Mouse (Mus musculus) kidney, embryonic 15.5 days (tissue): ENCODE data around the gene Cxcr5. TPM values are rescaled to one million over a fixed set of nuclear protein-coding genes. Genes with fewer than 3 reads are reported as not detected.

ENCODE experiments used
- ATAC-seq: fragments of 200-750 bp; cut with Nextera tagmentation; replicated peaks from 2 replicates; pipeline ENCODE4 v1.8.0; 2017; ENCODE audit warnings: moderate TSS enrichment; ENCODE audit not compliant: low FRiP score
- H3K27ac ChIP-seq: fragments of 300-500 bp; sonication (generic); 2 replicates; pipeline ENCODE4 v1.5.1; 2015; ENCODE audit warnings: mild to moderate bottlenecking, inconsistent platforms
- H3K27me3 ChIP-seq: fragments of 300-500 bp; sonication (generic); 2 replicates; pipeline ENCODE4 v1.6.1; 2015; ENCODE audit warnings: inconsistent platforms
- H3K36me3 ChIP-seq: fragments of 300-500 bp; sonication (generic); 2 replicates; pipeline ENCODE4 v1.6.1; 2015; ENCODE audit warnings: inconsistent platforms
- H3K4me1 ChIP-seq: fragments of 300-500 bp; sonication (generic); 2 replicates; pipeline ENCODE4 v1.6.1; 2015; ENCODE audit warnings: inconsistent platforms
- H3K4me2 ChIP-seq: fragments of 300-500 bp; sonication (generic); 2 replicates; pipeline ENCODE4 v1.6.1; 2015; ENCODE audit warnings: moderate library complexity, mild to moderate bottlenecking, inconsistent platforms
- H3K4me3 ChIP-seq: fragments of 300-500 bp; sonication (generic); replicated peaks from 2 replicates; pipeline ENCODE4 v1.5.1; 2015; ENCODE audit warnings: mild to moderate bottlenecking, inconsistent platforms
- H3K9ac ChIP-seq: fragments of 300-500 bp; sonication (generic); 2 replicates; pipeline ENCODE4 v1.6.1; 2015; ENCODE audit warnings: mild to moderate bottlenecking, inconsistent platforms
- H3K9me3 ChIP-seq: fragments of 300-500 bp; sonication (generic); replicated peaks from 2 replicates; pipeline ENCODE4 v1.6.1; 2016; ENCODE audit warnings: inconsistent platforms
- WGBS: fragments of 180-500 bp; shearing (Covaris S2); methylation state at CpG from one replicate; pipeline ENCODE4 v1.1.7; 2015; ENCODE audit warnings: mixed read lengths; 5-methylcytosine and 5-hydroxymethylcytosine counted together
- polyA plus RNA-seq: library from polyadenylated mRNA; unstranded; fragments of >200 nt; fragmentation: Nextera tagmentation; extraction: Ambion mirVana; gene quantifications from 2 replicates; pipeline ENCODE4 v1.2.1, GENCODE M21; 2015

The Cxcr5 gene
- polyA plus RNA-seq, 1 experiment from 2014 or later, result not detected

DNA sequence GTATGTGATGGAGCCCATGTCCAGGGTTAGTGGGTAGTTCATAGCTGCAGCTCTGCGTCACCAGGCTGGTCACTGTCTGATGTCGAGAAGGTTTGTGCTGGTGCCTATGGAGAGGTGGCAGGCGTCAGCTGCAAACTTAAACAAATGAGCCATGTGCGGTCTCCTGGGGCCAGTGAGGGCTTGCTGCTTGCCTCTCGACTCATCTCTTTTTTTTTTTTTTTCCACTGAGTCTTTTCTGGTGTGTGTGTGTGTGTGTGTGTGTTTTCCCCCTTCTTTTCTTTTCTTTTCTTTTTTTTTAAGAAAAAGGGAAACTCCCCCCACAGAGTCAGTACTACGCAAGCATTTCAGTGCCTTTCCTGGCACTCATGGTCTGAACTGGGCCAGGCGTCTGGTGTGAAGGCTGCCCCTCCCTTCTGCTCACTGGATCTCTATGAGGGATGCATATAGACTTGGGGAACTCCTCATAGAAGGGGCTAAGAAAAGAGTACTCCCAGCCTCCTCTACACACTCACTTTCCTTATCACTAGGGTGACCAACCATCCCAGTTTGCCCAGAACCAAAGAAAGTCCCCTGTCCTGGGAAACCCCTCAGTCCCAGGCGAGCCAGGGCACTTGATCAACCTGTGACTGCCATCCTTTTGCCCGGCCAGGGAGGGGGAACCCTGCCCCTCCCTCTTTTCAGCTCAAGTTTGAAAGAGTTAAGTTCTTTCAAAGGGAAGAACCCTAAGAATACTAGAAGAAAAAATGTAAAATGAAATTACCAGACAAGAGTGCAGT is 35.2 kb downstream of the Cxcr5 start:
- Histone ChIP-seq H3K36me3 (no peaks in the 10 kb centered on the region), H3K9ac (no peak overlapping the region), H3K9me3 (no peaks in the 10 kb centered on the region), H3K4me3 (no peak overlapping the region), H3K27me3 (no peaks in the 10 kb centered on the region), H3K27ac (no peak overlapping the region), H3K4me1 (no peaks in the 10 kb centered on the region), H3K4me2 (no peak overlapping the region)
- 56% methylated on average over 9 of the region's 9 CpGs for WGBS
- ATAC-seq, result no peak

DNA sequence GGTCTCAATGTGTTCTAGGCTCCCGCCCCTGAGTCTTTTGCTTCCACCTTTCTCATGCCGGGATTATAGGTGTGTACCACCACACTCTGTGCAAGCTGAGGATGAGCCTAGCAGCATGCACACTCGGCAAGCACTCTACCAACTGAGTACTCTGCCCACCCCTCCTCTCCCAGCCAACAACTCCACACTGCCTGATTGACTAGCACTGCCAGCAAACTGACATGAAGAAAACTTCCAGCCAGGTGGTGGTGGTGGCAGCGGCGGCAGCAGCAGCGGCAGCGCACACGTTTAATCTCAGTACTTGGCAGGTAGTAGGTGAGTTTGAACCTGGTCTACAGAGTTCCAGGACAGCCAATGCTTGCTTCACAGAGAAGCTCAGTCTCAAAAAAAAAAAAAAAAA is 36.1 kb downstream of the Cxcr5 start:
- no peak overlapping the region for H3K9ac ChIP-seq
- H3K4me1 ChIP-seq, result no peaks in the 10 kb centered on the region
- WGBS, result 92% methylated on average over 8 of the region's 8 CpGs
- no peak overlapping the region for H3K4me2 ChIP-seq
- no peaks in the 10 kb centered on the region for H3K36me3 ChIP-seq
- no peak overlapping the region for H3K4me3 ChIP-seq
- H3K9me3 ChIP-seq, result no peaks in the 10 kb centered on the region
- no peak for ATAC-seq
- no peak overlapping the region for H3K27ac ChIP-seq
- H3K27me3 ChIP-seq, result no peaks in the 10 kb centered on the region

DNA sequence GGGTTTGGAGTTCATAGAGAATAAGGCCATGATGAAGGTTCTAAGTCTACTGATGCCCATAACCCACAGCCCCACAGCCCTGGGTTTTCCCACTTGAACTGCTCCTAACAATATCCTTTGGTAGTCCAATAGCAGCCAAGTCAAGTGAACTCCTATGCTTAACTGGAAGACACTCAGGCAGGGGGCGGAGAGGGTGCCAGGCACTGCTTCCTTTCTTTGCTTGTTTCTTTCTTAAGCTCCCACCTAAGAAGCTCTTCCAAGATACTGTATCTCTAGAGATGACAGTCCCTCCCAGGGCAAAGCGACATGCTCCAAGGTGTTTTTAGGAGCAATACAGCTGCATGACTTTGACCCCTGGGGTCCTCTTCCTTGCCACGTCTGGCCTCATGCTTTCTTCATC is 36.7 kb downstream of the Cxcr5 start:
- Histone ChIP-seq H3K4me1 (no peaks in the 10 kb centered on the region), H3K36me3 (no peaks in the 10 kb centered on the region), H3K27me3 (no peaks in the 10 kb centered on the region), H3K9ac (no peak overlapping the region), H3K4me2 (no peak overlapping the region), H3K9me3 (no peaks in the 10 kb centered on the region), H3K27ac (no peak overlapping the region), H3K4me3 (no peak overlapping the region)
- 82% methylated on average over 3 of the region's 3 CpGs for WGBS
- ATAC-seq, result no peak

DNA sequence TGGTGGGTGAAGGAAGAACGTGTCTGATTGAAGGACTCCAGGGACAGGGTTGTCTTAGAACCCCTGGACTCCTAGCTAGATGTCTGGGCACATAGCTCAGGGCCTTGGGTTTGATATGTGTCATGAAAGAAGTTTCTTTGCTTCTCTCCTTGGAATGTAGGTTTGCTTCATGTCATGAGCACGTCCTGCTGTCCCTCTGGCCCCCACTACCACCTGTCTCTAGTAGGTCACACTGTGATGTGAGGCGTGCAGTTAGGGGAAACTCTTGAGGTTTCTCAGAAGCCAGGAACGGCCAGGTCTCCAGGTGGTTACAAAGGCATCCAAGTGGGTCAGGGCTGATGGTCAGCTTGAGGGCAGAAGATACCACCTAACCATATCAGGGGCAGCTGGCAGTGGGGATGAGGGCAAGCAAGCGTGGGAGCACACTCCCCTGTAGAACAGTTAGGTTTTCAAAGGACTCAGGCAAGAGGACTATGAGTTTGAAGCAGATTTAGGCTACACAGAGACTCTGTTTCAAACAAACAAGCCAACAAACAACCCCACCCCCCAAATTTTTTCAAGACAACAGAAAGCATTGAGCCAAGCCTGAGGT is 37.3 kb downstream of the Cxcr5 start:
- H3K36me3 ChIP-seq, result no peaks in the 10 kb centered on the region
- 76% methylated on average over 5 of the region's 5 CpGs for WGBS

DNA sequence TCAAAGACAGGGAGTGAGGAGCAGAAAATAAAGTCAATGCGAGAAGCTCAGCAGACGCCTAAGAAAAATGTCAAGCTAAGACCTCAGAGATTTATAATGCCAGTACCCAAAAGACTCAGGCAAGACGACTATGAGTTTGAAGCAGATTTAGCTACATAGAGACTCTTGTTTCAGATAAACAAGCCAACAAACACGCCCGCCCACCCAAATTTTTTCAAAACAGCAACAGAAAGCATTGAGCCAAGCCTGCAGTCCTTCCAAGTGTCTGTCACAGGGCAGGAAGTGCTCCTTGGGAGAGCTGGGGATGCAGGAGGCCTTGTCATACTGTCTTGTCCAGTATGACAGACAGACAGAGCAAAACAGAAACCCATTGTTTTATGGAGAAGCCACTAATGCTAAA is 38.0 kb downstream of the Cxcr5 start:
- H3K36me3 ChIP-seq, result no peaks in the 10 kb centered on the region
- no peak overlapping the region for H3K9ac ChIP-seq
- no peaks in the 10 kb centered on the region for H3K27me3 ChIP-seq
- no peak overlapping the region for H3K27ac ChIP-seq
- WGBS, result 59% methylated on average over 5 of the region's 5 CpGs
- no peak overlapping the region for H3K4me2 ChIP-seq
- H3K4me1 ChIP-seq, result no peaks in the 10 kb centered on the region
- no peak overlapping the region for H3K4me3 ChIP-seq
- no peak for ATAC-seq
- H3K9me3 ChIP-seq, result no peaks in the 10 kb centered on the region

More for the DNA sequence above, 37.3 kb downstream of the Cxcr5 start:
- H3K4me1 ChIP-seq, result no peaks in the 10 kb centered on the region
- H3K27me3 ChIP-seq, result no peaks in the 10 kb centered on the region
- no peak overlapping the region for H3K4me2 ChIP-seq
- no peaks in the 10 kb centered on the region for H3K9me3 ChIP-seq
- H3K9ac ChIP-seq, result no peak overlapping the region
- H3K4me3 ChIP-seq, result no peak overlapping the region
- no peak overlapping the region for H3K27ac ChIP-seq
- ATAC-seq, result no peak

DNA sequence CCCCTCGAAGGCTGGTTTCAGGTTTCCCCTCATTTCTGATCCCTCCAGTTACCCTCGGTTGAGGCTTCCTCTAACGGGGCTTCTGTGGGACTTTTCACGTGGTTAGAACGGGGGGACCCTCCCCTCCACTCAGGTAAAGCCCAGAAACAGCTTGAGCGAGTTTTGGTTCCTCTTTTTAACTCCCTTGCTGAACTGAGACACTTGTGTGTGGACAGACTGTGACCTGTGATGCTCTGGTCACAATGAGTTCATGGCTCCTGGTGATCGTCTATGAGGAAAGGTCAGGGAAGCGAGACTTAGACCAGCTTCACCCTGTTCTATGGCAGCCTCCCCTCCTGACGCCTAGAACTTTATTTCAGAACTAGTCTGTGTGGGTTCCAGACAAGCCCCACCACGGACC is 39.8 kb downstream of the Cxcr5 start:
- Histone ChIP-seq H3K4me2 (no peak overlapping the region), H3K4me1 (no peaks in the 10 kb centered on the region), H3K27ac (no peak overlapping the region), H3K9me3 (no peaks in the 10 kb centered on the region), H3K27me3 (no peaks in the 10 kb centered on the region), H3K4me3 (no peak overlapping the region), H3K36me3 (no peaks in the 10 kb centered on the region), H3K9ac (no peak overlapping the region)
- no peak for ATAC-seq
- 76% methylated on average over 10 of the region's 10 CpGs for WGBS

DNA sequence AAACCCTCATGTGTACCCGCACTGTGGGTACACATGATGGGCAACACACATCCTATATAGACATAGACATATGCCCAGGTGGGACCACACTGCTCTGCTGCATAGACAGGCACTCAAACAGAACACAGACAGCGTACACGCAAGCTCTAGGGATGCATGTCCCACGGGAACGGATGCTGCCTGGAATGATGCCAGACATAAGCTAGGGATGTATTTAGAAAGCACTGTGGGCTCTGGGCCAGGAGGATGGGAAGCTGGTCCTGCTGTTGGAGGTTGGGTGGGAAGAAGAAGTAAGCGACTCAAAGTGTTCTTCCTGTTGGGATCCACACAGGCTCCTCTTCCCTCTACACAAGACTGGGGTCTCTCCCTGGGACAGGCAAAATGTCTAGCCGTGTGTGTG is 43.6 kb downstream of the Cxcr5 start:
- 0 out of 2 replicates have a peak, but pooled peaks cover 9% of the 10 kb centered on the region for H3K4me1 ChIP-seq
- ATAC-seq, result no peak
- H3K9me3 ChIP-seq, result no peaks in the 10 kb centered on the region
- H3K36me3 ChIP-seq, result no peaks in the 10 kb centered on the region
- no peak overlapping the region for H3K9ac ChIP-seq
- H3K27me3 ChIP-seq, result no peaks in the 10 kb centered on the region
- no peak overlapping the region for H3K27ac ChIP-seq
- 74% methylated on average over 7 of the region's 7 CpGs for WGBS
- no peak overlapping the region for H3K4me2 ChIP-seq
- H3K4me3 ChIP-seq, result no peak overlapping the region

DNA sequence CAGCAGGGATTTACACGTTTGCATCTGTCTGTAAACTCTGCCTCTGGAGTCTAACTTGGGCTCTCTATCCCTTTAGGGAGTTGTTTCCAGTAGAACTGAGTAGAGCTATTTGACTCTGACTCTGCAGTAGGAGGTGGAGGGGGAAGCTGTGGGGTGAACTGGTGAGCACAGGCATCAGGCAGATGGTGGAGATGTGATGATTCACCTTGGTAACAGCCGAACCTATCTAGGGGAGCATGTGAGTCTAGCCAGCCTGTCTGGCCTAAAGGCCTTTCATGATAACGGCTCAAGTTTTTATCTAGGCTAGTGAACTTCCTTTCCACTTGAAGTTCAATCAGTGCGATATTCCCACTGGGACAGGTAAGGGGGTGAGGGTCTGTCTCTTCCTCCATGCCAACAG is 44.3 kb downstream of the Cxcr5 start:
- 0 out of 2 replicates have a peak, but pooled peaks cover 10% of the 10 kb centered on the region for H3K4me1 ChIP-seq
- H3K9me3 ChIP-seq, result no peaks in the 10 kb centered on the region
- H3K4me3 ChIP-seq, result no peak overlapping the region
- H3K36me3 ChIP-seq, result no peaks in the 10 kb centered on the region
- H3K27ac ChIP-seq, result no peak overlapping the region
- no peak overlapping the region for H3K4me2 ChIP-seq
- no peak for ATAC-seq
- no peaks in the 10 kb centered on the region for H3K27me3 ChIP-seq
- WGBS, result 75% methylated on average over 4 of the region's 4 CpGs
- no peak overlapping the region for H3K9ac ChIP-seq

DNA sequence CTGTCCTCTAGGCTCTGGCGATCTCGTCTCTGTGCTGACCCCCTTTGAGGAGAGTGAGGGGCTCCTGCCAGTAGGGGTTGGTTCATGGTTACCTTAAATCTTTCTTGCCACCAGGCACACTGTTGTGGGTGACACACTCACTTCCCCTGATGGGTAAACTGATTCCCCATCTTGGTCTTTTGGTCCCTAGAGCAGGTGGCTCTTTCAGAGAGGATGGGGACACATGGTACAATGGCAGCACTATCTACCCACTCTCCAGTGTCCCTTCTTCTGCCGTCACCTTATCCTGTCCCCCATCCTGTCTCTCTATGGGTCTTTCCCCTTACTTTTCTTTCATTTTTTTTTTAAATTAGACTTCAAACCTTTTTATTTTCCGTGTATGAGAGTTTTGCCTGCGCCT is 45.8 kb downstream of the Cxcr5 start:
- no peak overlapping the region for H3K9ac ChIP-seq
- no peak for ATAC-seq
- H3K4me3 ChIP-seq, result no peak overlapping the region
- no peak overlapping the region for H3K4me2 ChIP-seq
- 89% methylated on average over 5 of the region's 5 CpGs for WGBS
- H3K4me1 ChIP-seq, result peaks cover 22% of the 10 kb centered on the region
- peak overlapping the region; percentile 10; the same call in 1 of the 2 replicates for H3K27ac ChIP-seq
- H3K9me3 ChIP-seq, result no peaks in the 10 kb centered on the region
- H3K36me3 ChIP-seq, result no peaks in the 10 kb centered on the region
- no peaks in the 10 kb centered on the region for H3K27me3 ChIP-seq

DNA sequence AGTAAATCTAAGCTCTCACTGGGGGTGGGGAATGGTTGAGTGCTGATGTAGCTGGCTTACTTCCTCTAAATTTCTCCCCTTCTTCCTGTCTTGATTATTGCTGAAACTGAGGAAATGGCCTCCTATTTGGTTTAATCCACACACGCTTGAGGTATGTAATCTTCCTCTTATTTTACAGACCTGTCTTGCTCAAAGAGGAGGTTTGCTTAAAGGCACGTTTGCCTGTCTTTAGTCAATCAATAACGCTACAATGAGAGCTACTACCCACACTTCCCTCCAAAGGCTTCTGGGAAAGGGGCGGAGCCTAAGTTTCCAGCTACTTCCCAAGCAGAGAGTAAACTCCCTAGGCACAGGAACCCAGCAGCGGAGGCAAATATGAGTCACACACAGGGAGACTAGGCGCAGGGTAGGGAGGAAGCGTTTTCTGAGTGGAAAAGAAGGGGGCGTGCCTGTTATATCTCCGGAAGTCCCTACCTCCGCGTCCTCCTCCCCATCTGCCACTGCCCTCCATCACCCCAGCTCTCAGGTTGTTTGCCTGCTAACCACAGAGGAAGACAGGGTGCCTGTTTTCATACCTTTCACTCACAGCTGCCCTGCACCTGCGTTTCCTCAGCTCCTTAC is 46.4 kb downstream of the Cxcr5 start:
- Histone ChIP-seq H3K9ac (no peak overlapping the region), H3K4me2 (peak overlapping the region; percentile 18; the same call in 1 of the 2 replicates), H3K27me3 (no peaks in the 10 kb centered on the region), H3K27ac (peak overlapping the region; percentile 10), H3K9me3 (no peaks in the 10 kb centered on the region), H3K36me3 (no peaks in the 10 kb centered on the region), H3K4me3 (no peak overlapping the region), H3K4me1 (peaks cover 28% of the 10 kb centered on the region)
- WGBS, result 57% methylated on average over 12 of the region's 12 CpGs
- peak; percentile 59; the same call in 1 of the 2 replicates for ATAC-seq

DNA sequence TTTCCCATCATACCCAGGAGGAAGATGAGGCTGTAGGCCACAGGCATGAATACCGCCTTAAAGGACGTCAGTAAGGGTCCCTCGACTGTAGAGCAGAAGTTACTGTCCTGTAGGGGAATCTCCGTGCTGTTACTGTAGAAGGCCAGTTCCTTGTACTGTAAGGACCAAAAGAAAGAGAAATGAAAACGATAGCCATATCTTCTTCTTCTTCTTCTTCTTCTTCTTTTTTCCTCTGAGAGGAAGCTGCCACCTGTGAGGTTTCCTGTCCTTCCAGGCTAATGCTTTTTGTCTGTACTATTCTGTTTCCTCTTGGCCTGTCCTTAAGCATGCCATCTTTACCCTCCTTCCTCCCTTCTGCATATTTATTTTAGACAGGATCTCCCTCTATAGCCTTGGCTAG is 47.5 kb downstream of the Cxcr5 start:
- Histone ChIP-seq H3K4me3 (no peak overlapping the region), H3K9ac (no peak overlapping the region), H3K36me3 (peaks cover 2% of the 10 kb centered on the region), H3K27me3 (no peaks in the 10 kb centered on the region), H3K4me2 (no peak overlapping the region), H3K27ac (no peak overlapping the region), H3K4me1 (peaks cover 39% of the 10 kb centered on the region), H3K9me3 (no peaks in the 10 kb centered on the region)
- WGBS, result 91% methylated on average over 5 of the region's 5 CpGs
- no peak for ATAC-seq

DNA sequence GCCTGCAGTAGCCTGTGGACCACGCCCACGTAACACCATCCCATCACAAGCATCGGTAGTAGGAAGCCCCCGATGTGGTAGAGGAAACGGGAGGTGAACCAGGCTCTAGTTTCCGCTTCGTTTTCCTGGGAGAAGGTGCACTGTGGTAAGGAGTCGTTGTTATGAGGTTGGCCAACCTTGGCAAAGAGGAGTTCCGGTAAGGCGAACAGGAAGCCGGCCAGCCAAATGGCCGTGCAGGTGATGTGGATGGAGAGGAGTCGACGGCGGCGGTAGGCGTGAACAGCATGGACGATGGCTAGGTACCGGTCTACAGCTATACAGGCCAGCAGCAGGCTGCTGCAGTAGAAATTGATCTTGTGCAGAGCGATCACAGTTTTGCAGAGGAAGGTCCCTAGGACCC is 48.1 kb downstream of the Cxcr5 start:
- Histone ChIP-seq H3K9ac (no peak overlapping the region), H3K4me1 (peaks cover 45% of the 10 kb centered on the region), H3K4me2 (no peak overlapping the region), H3K27me3 (no peaks in the 10 kb centered on the region), H3K4me3 (no peak overlapping the region), H3K27ac (no peak overlapping the region), H3K36me3 (peaks cover 8% of the 10 kb centered on the region), H3K9me3 (no peaks in the 10 kb centered on the region)
- no peak for ATAC-seq
- WGBS, result 75% methylated on average over 20 of the region's 20 CpGs
